Mouse (Mus musculus) intestine, postnatal 0 days (tissue): Measurements from ENCODE around the gene Letm1. TPM values are rescaled to one million over a fixed set of nuclear protein-coding genes. Genes with fewer than 3 reads are reported as not detected.

Experiments
- ATAC-seq: fragments of 200-750 bp; cut with Nextera tagmentation; 2 replicates; pipeline ENCODE4 v1.8.0; 2017; ENCODE audit warnings: mild to moderate bottlenecking, moderate TSS enrichment, moderate library complexity
- H3K27ac ChIP-seq: fragments of 300-500 bp; sonication (generic); 2 replicates; pipeline ENCODE4 v1.5.1; 2014; ENCODE audit warnings: mild to moderate bottlenecking, low read depth, low read length, moderate library complexity
- H3K27me3 ChIP-seq: fragments of 300-500 bp; sonication (generic); replicated peaks from 2 replicates; pipeline ENCODE4 v1.6.1; 2014; ENCODE audit warnings: low read length, mixed read lengths; ENCODE audit not compliant: control insufficient read depth, insufficient read depth
- H3K36me3 ChIP-seq: fragments of 300-500 bp; sonication (generic); 2 replicates; pipeline ENCODE4 v1.6.1; 2014; ENCODE audit warnings: mild to moderate bottlenecking, moderate library complexity; ENCODE audit not compliant: control insufficient read depth, insufficient read depth
- H3K4me1 ChIP-seq: fragments of 300-500 bp; sonication (generic); replicated peaks from 2 replicates; pipeline ENCODE4 v1.6.1; 2014; ENCODE audit warnings: antibody characterized with exemption, low read length, mixed read lengths; ENCODE audit not compliant: control insufficient read depth, insufficient read depth
- H3K4me2 ChIP-seq: fragments of 300-500 bp; sonication (generic); replicated peaks from 2 replicates; pipeline ENCODE4 v1.6.1; 2014; ENCODE audit warnings: low read depth, mild to moderate bottlenecking, moderate library complexity
- H3K4me3 ChIP-seq: fragments of 300-500 bp; sonication (generic); 2 replicates; pipeline ENCODE4 v1.5.1; 2014; ENCODE audit warnings: low read depth, low read length
- H3K9ac ChIP-seq: fragments of 300-500 bp; sonication (generic); 2 replicates; pipeline ENCODE4 v1.6.1; 2014; ENCODE audit warnings: mild to moderate bottlenecking, low read depth, low read length
- H3K9me3 ChIP-seq: fragments of 300-500 bp; sonication (generic); 2 replicates; pipeline ENCODE4 v1.6.1; 2016; ENCODE audit warnings: mixed run types; ENCODE audit not compliant: control insufficient read depth
- CTCF ChIP-seq: sonication (generic); IDR thresholded peaks from 2 replicates; pipeline ENCODE4 v1.5.1; 2016; ENCODE audit warnings: low read depth, mild to moderate bottlenecking, control low read depth, antibody characterized with exemption, moderate library complexity
- WGBS: fragments of 180-500 bp; shearing (Covaris S2); extraction: QIAGEN DNeasy Blood & Tissue Kit; methylation state at CpG from one replicate; pipeline ENCODE4 v1.1.7; 2014; 5-methylcytosine and 5-hydroxymethylcytosine counted together
- polyA plus RNA-seq: library from polyadenylated mRNA; unstranded; fragments of >200 nt; fragmentation: Nextera tagmentation; extraction: Ambion mirVana; gene quantifications from 2 replicates; pipeline ENCODE4 v1.2.1, GENCODE M21; 2015

Letm1 gene
- polyA plus RNA-seq, 1 experiment from 2014 or later = 40.9 TPM

DNA sequence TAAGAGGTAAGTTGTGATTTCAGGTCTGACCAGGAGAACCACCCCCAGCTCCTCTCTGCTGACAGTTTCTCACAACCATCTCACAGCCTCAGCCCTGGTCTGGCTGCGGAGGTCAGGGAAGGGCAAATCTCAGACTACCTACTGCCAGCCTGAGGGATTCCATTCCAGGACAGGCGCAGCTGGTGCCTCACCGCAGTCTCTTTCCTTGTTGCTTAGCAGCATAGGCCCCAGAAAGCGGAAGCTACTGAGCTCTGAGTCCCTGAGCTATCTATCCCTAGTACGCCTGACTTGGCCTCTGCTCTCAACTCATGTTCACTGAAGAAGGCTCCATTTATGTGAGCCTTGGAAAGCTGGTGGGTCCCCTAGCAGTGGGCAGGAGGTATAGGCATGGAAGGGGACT lies 64.2 kb downstream of the Letm1 start:
- H3K27ac ChIP-seq = no peak overlapping the region
- H3K27me3 ChIP-seq = no peaks in the 10 kb centered on the region
- no peak for ATAC-seq
- no peak overlapping the region for H3K4me2 ChIP-seq
- H3K9me3 ChIP-seq = no peaks in the 10 kb centered on the region
- H3K4me1 ChIP-seq = no peaks in the 10 kb centered on the region; the same call in 1 of the 2 replicates
- no peak for TF ChIP-seq CTCF
- WGBS = 86% methylated on average over 5 of the region's 5 CpGs
- H3K4me3 ChIP-seq = no peak overlapping the region
- H3K9ac ChIP-seq = no peak overlapping the region
- no peaks in the 10 kb centered on the region for H3K36me3 ChIP-seq

- Histone ChIP-seq H3K4me1 (no peaks in the 10 kb centered on the region), H3K4me3 (no peak overlapping the region), H3K27me3 (no peaks in the 10 kb centered on the region), H3K9ac (no peak overlapping the region), H3K4me2 (no peak overlapping the region), H3K27ac (no peak overlapping the region), H3K36me3 (no peaks in the 10 kb centered on the region), H3K9me3 (no peaks in the 10 kb centered on the region)
- TF ChIP-seq CTCF = peak; percentile 61
- peak; percentile 60 for ATAC-seq
- WGBS = 65% methylated on average over 6 of the region's 6 CpGs
These were observed 66.2 kb downstream of the Letm1 start for GRCm38 (mm10) chr5:33716467-33716866.

- no peak overlapping the region for H3K27ac ChIP-seq
- H3K4me1 ChIP-seq = no peaks in the 10 kb centered on the region
- no peak for TF ChIP-seq CTCF
- H3K9ac ChIP-seq = no peak overlapping the region
- no peaks in the 10 kb centered on the region for H3K36me3 ChIP-seq
- H3K4me2 ChIP-seq = no peak overlapping the region
- no peak overlapping the region for H3K4me3 ChIP-seq
- H3K9me3 ChIP-seq = no peaks in the 10 kb centered on the region
- 50% methylated on average over 2 of the region's 2 CpGs for whole genome bisulfite sequencing
- ATAC-seq = no peak
- H3K27me3 ChIP-seq = no peaks in the 10 kb centered on the region
These were observed 67.4 kb downstream of the Letm1 start for GRCm38 (mm10) chr5:33715182-33715581.

GRCm38 (mm10) chr5:33712550-33712949 lies 70.1 kb downstream of the Letm1 start:
- Histone ChIP-seq H3K36me3 (no peaks in the 10 kb centered on the region), H3K27me3 (no peaks in the 10 kb centered on the region), H3K4me1 (no peaks in the 10 kb centered on the region), H3K4me2 (no peak overlapping the region), H3K9ac (no peak overlapping the region), H3K27ac (no peak overlapping the region), H3K4me3 (no peak overlapping the region), H3K9me3 (no peaks in the 10 kb centered on the region)
- TF ChIP-seq CTCF = no peak
- ATAC-seq = no peak
- WGBS = 63% methylated on average over 2 of the region's 2 CpGs

DNA sequence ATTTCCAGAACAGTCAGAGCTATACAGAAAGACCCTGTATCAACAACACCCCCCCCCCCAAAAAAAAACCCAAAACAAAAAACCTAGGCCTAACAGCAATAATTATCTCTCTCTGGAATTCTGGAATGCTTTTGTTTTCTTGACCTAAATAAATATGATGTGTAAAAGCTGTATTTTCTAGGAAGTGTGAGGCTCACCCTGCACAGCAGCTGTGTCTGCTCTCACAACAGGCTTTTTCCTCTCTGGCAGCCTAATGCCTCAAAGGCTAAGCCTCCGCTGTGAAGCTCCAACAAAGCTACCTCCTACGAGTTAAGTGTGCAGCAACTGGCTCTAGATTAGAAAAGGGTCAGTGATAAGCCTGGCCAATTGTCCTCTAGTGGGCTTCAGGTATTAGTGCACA lies 73.6 kb downstream of the Letm1 start:
- Histone ChIP-seq H3K27ac (no peak overlapping the region), H3K4me1 (no peaks in the 10 kb centered on the region; the same call in none of the 2 replicates), H3K9me3 (no peaks in the 10 kb centered on the region), H3K4me3 (no peak overlapping the region), H3K27me3 (no peaks in the 10 kb centered on the region), H3K9ac (no peak overlapping the region), H3K4me2 (no peak overlapping the region), H3K36me3 (no peaks in the 10 kb centered on the region)
- WGBS = 54% methylated on average over 2 of the region's 2 CpGs
- ATAC-seq = no peak
- no peak for TF ChIP-seq CTCF

- H3K4me2 ChIP-seq = no peak overlapping the region
- WGBS = 64% methylated on average over 4 of the region's 4 CpGs
- no peak for ATAC-seq
- no peak overlapping the region for H3K9ac ChIP-seq
- no peak overlapping the region for H3K4me3 ChIP-seq
- no peak overlapping the region for H3K27ac ChIP-seq
- TF ChIP-seq CTCF = no peak
- H3K27me3 ChIP-seq = no peaks in the 10 kb centered on the region
- no peaks in the 10 kb centered on the region; the same call in none of the 2 replicates for H3K4me1 ChIP-seq
- H3K9me3 ChIP-seq = no peaks in the 10 kb centered on the region
- no peaks in the 10 kb centered on the region for H3K36me3 ChIP-seq
These were observed 75.5 kb downstream of the Letm1 start for GRCm38 (mm10) chr5:33707163-33707562.

DNA sequence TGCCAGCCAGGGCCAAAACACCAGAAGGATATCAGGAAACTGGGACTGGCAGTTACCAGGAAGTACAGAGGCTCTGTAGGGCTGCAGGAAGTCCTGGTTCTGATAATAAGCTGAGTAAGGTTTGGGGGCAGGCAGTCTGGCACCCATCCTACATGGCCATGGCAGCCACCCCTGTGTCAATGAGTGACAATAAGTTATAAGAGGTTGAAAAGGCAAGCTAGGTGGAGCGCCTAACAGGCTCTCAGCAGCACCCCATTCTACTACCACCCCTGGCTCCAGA lies 76.3 kb downstream of the Letm1 start:
- Histone ChIP-seq H3K4me3 (no peak overlapping the region), H3K27ac (no peak overlapping the region), H3K4me2 (no peak overlapping the region), H3K27me3 (no peaks in the 10 kb centered on the region), H3K9ac (no peak overlapping the region), H3K9me3 (no peaks in the 10 kb centered on the region), H3K4me1 (no peaks in the 10 kb centered on the region; the same call in none of the 2 replicates), H3K36me3 (no peaks in the 10 kb centered on the region)
- WGBS = 96% methylated on average over 1 of the region's 1 CpGs
- peak; percentile 25; the same call in 1 of the 2 replicates for ATAC-seq
- no peak for TF ChIP-seq CTCF
